Mouse (Mus musculus) hindbrain, embryonic 12.5 days (tissue): ENCODE measurements around the gene Rhbdd1. TPM values are rescaled to one million over a fixed set of nuclear protein-coding genes. Genes with fewer than 3 reads are reported as not detected.
A peak's percentile ranks its signal among the peaks of the same experiment; 100 is the strongest.

ENCODE experiments used
- ATAC-seq: fragments of 200-750 bp; cut with Nextera tagmentation; 2 replicates; pipeline ENCODE4 v1.8.0; 2017; ENCODE audit warnings: moderate TSS enrichment; ENCODE audit not compliant: low FRiP score
- H3K27ac ChIP-seq: fragments of 300-500 bp; sonication (generic); 2 replicates; pipeline ENCODE4 v1.5.1; 2016; ENCODE audit warnings: mild to moderate bottlenecking
- H3K27me3 ChIP-seq: fragments of 300-500 bp; sonication (generic); 2 replicates; pipeline ENCODE4 v1.6.1; 2016; ENCODE audit warnings: mild to moderate bottlenecking
- H3K36me3 ChIP-seq: fragments of 300-500 bp; sonication (generic); 2 replicates; pipeline ENCODE4 v1.6.1; 2016; ENCODE audit warnings: mild to moderate bottlenecking
- H3K4me1 ChIP-seq: fragments of 300-500 bp; sonication (generic); 2 replicates; pipeline ENCODE4 v1.6.1; 2016
- H3K4me2 ChIP-seq: fragments of 300-500 bp; sonication (generic); replicated peaks from 2 replicates; pipeline ENCODE4 v1.6.1; 2016; ENCODE audit warnings: mild to moderate bottlenecking
- H3K4me3 ChIP-seq: fragments of 300-500 bp; sonication (generic); 2 replicates; pipeline ENCODE4 v1.5.1; 2016; ENCODE audit warnings: mild to moderate bottlenecking
- H3K9ac ChIP-seq: fragments of 300-500 bp; sonication (generic); 2 replicates; pipeline ENCODE4 v1.6.1; 2016; ENCODE audit warnings: mild to moderate bottlenecking, moderate library complexity
- H3K9me3 ChIP-seq: fragments of 300-500 bp; sonication (generic); replicated peaks from 2 replicates; pipeline ENCODE4 v1.6.1; 2016; ENCODE audit warnings: mild to moderate bottlenecking
- WGBS: fragments of 180-500 bp; shearing (Covaris S2); methylation state at CpG from one replicate; pipeline ENCODE4 v1.1.7; 2016; 5-methylcytosine and 5-hydroxymethylcytosine counted together
- polyA plus RNA-seq: library from polyadenylated mRNA; unstranded; fragments of >200 nt; fragmentation: Nextera tagmentation; extraction: Ambion mirVana; gene quantifications from 2 replicates; pipeline ENCODE4 v1.2.1, GENCODE M21; 2016

Gene Rhbdd1
- polyA plus RNA-seq, 1 experiment from 2014 or later: 7.9 TPM

- no peaks in the 10 kb centered on the region for H3K36me3 ChIP-seq
- no peaks in the 10 kb centered on the region for H3K9me3 ChIP-seq
- WGBS: 43% methylated on average over 4 of the region's 4 CpGs
- H3K27me3 ChIP-seq: no peaks in the 10 kb centered on the region
- no peak for ATAC-seq
- no peak overlapping the region for H3K9ac ChIP-seq
- H3K4me2 ChIP-seq: no peak overlapping the region
- H3K4me1 ChIP-seq: no peaks in the 10 kb centered on the region; the same call in 1 of the 2 replicates
- 0 out of 2 replicates have a peak overlapping the region, but pooled peaks have one; percentile 17 for H3K27ac ChIP-seq
- H3K4me3 ChIP-seq: no peak overlapping the region
Measured at GRCm38 (mm10) chr1:82374831-82375358, 58.6 kb downstream of the Rhbdd1 start.

- no peaks in the 10 kb centered on the region for H3K9me3 ChIP-seq
- H3K4me2 ChIP-seq: no peak overlapping the region
- ATAC-seq: no peak
- no peak overlapping the region for H3K4me3 ChIP-seq
- 0 out of 2 replicates have a peak overlapping the region, but pooled peaks have one; percentile 17 for H3K27ac ChIP-seq
- H3K9ac ChIP-seq: no peak overlapping the region
- no peaks in the 10 kb centered on the region for H3K36me3 ChIP-seq
- no peaks in the 10 kb centered on the region for H3K27me3 ChIP-seq
- 55% methylated on average over 3 of the region's 3 CpGs for WGBS
- H3K4me1 ChIP-seq: no peaks in the 10 kb centered on the region; the same call in 1 of the 2 replicates
Measured at GRCm38 (mm10) chr1:82375452-82375851, 59.2 kb downstream of the Rhbdd1 start.

- 49% methylated on average over 4 of the region's 4 CpGs for WGBS
- Histone ChIP-seq H3K4me2 (no peak overlapping the region), H3K9me3 (no peaks in the 10 kb centered on the region), H3K27me3 (no peaks in the 10 kb centered on the region), H3K4me3 (no peak overlapping the region), H3K27ac (no peak overlapping the region), H3K36me3 (no peaks in the 10 kb centered on the region), H3K9ac (no peak overlapping the region), H3K4me1 (peaks cover 19% of the 10 kb centered on the region)
- ATAC-seq: no peak
Measured at GRCm38 (mm10) chr1:82381946-82382345, 65.7 kb downstream of the Rhbdd1 start.

GRCm38 (mm10) chr1:82384106-82384505, 67.9 kb downstream of the Rhbdd1 start:
- Histone ChIP-seq H3K27me3 (no peaks in the 10 kb centered on the region), H3K4me3 (no peak overlapping the region), H3K4me2 (no peak overlapping the region), H3K36me3 (no peaks in the 10 kb centered on the region), H3K9me3 (no peaks in the 10 kb centered on the region), H3K4me1 (peaks cover 28% of the 10 kb centered on the region), H3K9ac (no peak overlapping the region), H3K27ac (no peak overlapping the region)
- 90% methylated on average over 2 of the region's 2 CpGs for WGBS
- no peak for ATAC-seq

GRCm38 (mm10) chr1:82385054-82385453, 68.8 kb downstream of the Rhbdd1 start:
- ATAC-seq: no peak
- Histone ChIP-seq H3K4me1 (peaks cover 28% of the 10 kb centered on the region), H3K9ac (no peak overlapping the region), H3K27me3 (no peaks in the 10 kb centered on the region), H3K9me3 (no peaks in the 10 kb centered on the region), H3K36me3 (no peaks in the 10 kb centered on the region), H3K4me2 (no peak overlapping the region), H3K4me3 (no peak overlapping the region), H3K27ac (no peak overlapping the region)
- WGBS: 46% methylated on average over 9 of the region's 9 CpGs

GRCm38 (mm10) chr1:82385827-82386230, 69.6 kb downstream of the Rhbdd1 start:
- H3K9ac ChIP-seq: no peak overlapping the region
- peaks cover 28% of the 10 kb centered on the region for H3K4me1 ChIP-seq
- no peak overlapping the region for H3K4me2 ChIP-seq
- no peaks in the 10 kb centered on the region for H3K27me3 ChIP-seq
- no peak overlapping the region for H3K4me3 ChIP-seq
- WGBS: 29% methylated on average over 4 of the region's 4 CpGs
- 0 out of 2 replicates have a peak overlapping the region, but pooled peaks have one; percentile 57 for H3K27ac ChIP-seq
- H3K9me3 ChIP-seq: no peaks in the 10 kb centered on the region
- H3K36me3 ChIP-seq: no peaks in the 10 kb centered on the region
- ATAC-seq: peak; percentile 35; the same call in 1 of the 2 replicates

GRCm38 (mm10) chr1:82386814-82387771, 70.8 kb downstream of the Rhbdd1 start:
- no peak overlapping the region for H3K4me2 ChIP-seq
- peaks cover 28% of the 10 kb centered on the region for H3K4me1 ChIP-seq
- no peaks in the 10 kb centered on the region for H3K36me3 ChIP-seq
- no peak overlapping the region for H3K9ac ChIP-seq
- ATAC-seq: peak; percentile 74
- H3K4me3 ChIP-seq: no peak overlapping the region
- H3K9me3 ChIP-seq: no peaks in the 10 kb centered on the region
- WGBS: 34% methylated on average over 6 of the region's 6 CpGs
- peak overlapping the region; percentile 57 for H3K27ac ChIP-seq
- H3K27me3 ChIP-seq: no peaks in the 10 kb centered on the region

- H3K4me2 ChIP-seq: no peak overlapping the region
- WGBS: 78% methylated on average over 7 of the region's 7 CpGs
- no peak overlapping the region for H3K27ac ChIP-seq
- H3K36me3 ChIP-seq: no peaks in the 10 kb centered on the region
- H3K4me3 ChIP-seq: no peak overlapping the region
- no peaks in the 10 kb centered on the region for H3K9me3 ChIP-seq
- no peaks in the 10 kb centered on the region for H3K27me3 ChIP-seq
- no peak overlapping the region for H3K9ac ChIP-seq
- peaks cover 28% of the 10 kb centered on the region for H3K4me1 ChIP-seq
- ATAC-seq: no peak
Measured at GRCm38 (mm10) chr1:82389371-82389770, 73.1 kb downstream of the Rhbdd1 start.

GRCm38 (mm10) chr1:82395371-82395770, 79.1 kb downstream of the Rhbdd1 start:
- Histone ChIP-seq H3K4me3 (no peak overlapping the region), H3K27me3 (no peaks in the 10 kb centered on the region), H3K4me2 (no peak overlapping the region), H3K9ac (no peak overlapping the region), H3K36me3 (no peaks in the 10 kb centered on the region), H3K4me1 (no peaks in the 10 kb centered on the region), H3K27ac (no peak overlapping the region), H3K9me3 (no peaks in the 10 kb centered on the region)
- 72% methylated on average over 4 of the region's 4 CpGs for WGBS
- ATAC-seq: no peak

- ATAC-seq: no peak
- Histone ChIP-seq H3K4me1 (peaks cover 10% of the 10 kb centered on the region), H3K27ac (no peak overlapping the region), H3K4me2 (no peak overlapping the region), H3K9ac (no peak overlapping the region), H3K27me3 (no peaks in the 10 kb centered on the region), H3K9me3 (no peaks in the 10 kb centered on the region), H3K4me3 (no peak overlapping the region), H3K36me3 (no peaks in the 10 kb centered on the region)
- WGBS: 84% methylated on average over 3 of the region's 3 CpGs
Measured at GRCm38 (mm10) chr1:82407786-82408185, 91.5 kb downstream of the Rhbdd1 start.

GRCm38 (mm10) chr1:82409271-82409670, 93.0 kb downstream of the Rhbdd1 start:
- no peak overlapping the region for H3K27ac ChIP-seq
- no peak overlapping the region for H3K9ac ChIP-seq
- no peaks in the 10 kb centered on the region for H3K27me3 ChIP-seq
- ATAC-seq: no peak
- H3K4me2 ChIP-seq: no peak overlapping the region
- H3K4me3 ChIP-seq: no peak overlapping the region
- no peaks in the 10 kb centered on the region for H3K9me3 ChIP-seq
- WGBS: 79% methylated on average over 9 of the region's 9 CpGs
- peaks cover 10% of the 10 kb centered on the region for H3K4me1 ChIP-seq
- no peaks in the 10 kb centered on the region for H3K36me3 ChIP-seq

- no peak overlapping the region for H3K4me3 ChIP-seq
- 74% methylated on average over 3 of the region's 3 CpGs for WGBS
- H3K36me3 ChIP-seq: no peaks in the 10 kb centered on the region
- no peak overlapping the region for H3K4me2 ChIP-seq
- H3K27me3 ChIP-seq: no peaks in the 10 kb centered on the region
- H3K27ac ChIP-seq: no peak overlapping the region
- ATAC-seq: no peak
- peaks cover 10% of the 10 kb centered on the region for H3K4me1 ChIP-seq
- no peak overlapping the region for H3K9ac ChIP-seq
- H3K9me3 ChIP-seq: no peaks in the 10 kb centered on the region
Measured at GRCm38 (mm10) chr1:82410548-82410947, 94.3 kb downstream of the Rhbdd1 start.
